Mouse (Mus musculus): ENCODE results near the gene Rgs16. TPM values are rescaled to one million over a fixed set of nuclear protein-coding genes. Genes with fewer than 3 reads are reported as not detected.

The Rgs16 gene
- total and polyA plus RNA-seq, 3 experiments, result not detected

DNA sequence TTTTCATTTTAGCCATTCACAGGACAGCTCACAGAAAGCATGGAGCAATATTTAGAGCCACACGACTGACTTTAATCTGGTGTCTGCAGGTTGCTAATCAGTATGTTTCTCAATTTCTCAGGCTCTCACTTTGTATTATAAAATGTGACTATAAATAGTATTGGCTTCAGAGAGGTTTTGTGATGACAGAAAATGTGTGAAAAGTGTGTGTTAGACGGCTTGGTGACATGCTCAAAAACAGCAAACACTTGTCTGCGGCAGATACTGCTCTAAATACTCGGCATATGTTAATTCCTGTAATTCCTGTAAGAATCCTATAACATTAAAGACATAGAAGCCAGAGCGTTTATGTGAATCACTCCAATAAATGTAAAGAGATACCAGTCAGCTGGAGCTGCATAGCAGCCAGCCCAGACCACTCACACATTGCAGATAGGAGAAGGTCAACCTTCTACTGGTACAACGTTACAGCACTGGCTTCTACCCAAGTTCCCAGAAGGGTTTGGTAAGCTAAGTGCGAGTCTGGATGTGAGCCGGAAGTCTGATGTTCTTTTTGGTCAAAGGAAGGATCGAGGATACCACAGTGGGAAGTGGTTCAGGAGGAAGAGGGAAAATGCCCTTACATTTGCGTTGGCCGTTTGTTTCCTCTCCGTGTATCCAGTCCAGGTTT is 7.8 kb downstream of the Rgs16 start:
- Histone ChIP-seq H3K9ac (ENCODE audit: control insufficient read depth, low read depth, low read length, poor library complexity, severe bottlenecking) (no peak overlapping the region), H3K4me1 (ENCODE audit: control insufficient read depth in 1 of 2, insufficient read depth in 2 of 2, low read length in 2 of 2) (peaks cover 0 to 17% of the 10 kb centered on the region in 2 experiments; a peak in 2 of 4 replicates), H3K79me2 (ENCODE audit: control insufficient read depth, insufficient read depth, low read length, poor library complexity) (no peaks in the 10 kb centered on the region; the same call in 1 of the 2 replicates), H3K9me3 (replicated peaks; ENCODE audit: insufficient read depth, low read length) (no peaks in the 10 kb centered on the region), H3K4me3 (ENCODE audit: control insufficient read depth in 1 of 2, insufficient read depth in 1 of 2, low read depth in 2 of 2, low read length in 2 of 2) (no peak overlapping the region), H3K27ac (ENCODE audit: control insufficient read depth, low read depth, low read length) (no peak overlapping the region), H3K36me3 (ENCODE audit: control insufficient read depth in 1 of 2, insufficient read depth in 2 of 2, low read length in 2 of 2) (peaks cover 0 to 7% of the 10 kb centered on the region in 2 experiments; a peak in 1 of 4 replicates), H3K27me3 (ENCODE audit: control insufficient read depth in 1 of 2, insufficient read depth in 2 of 2, low read length in 2 of 2) (no peaks in the 10 kb centered on the region)
- peak; percentile 9 for DNase-seq (ENCODE audit: low read depth, low spot score)
- TF ChIP-seq SMC3 (IDR thresholded peaks at IDR 0.05; ENCODE audit: low read depth, low read length) (no peak), HCFC1 (IDR thresholded peaks at IDR 0.05; ENCODE audit: low read depth, low read length) (no peak), ETS1 (IDR thresholded peaks at IDR 0.05; ENCODE audit: low read depth, low read length) (no peak), NRF1 (IDR thresholded peaks at IDR 0.05; ENCODE audit: insufficient read depth, low read depth, low read length, poor library complexity, severe bottlenecking) (no peak), UBTF (IDR thresholded peaks at IDR 0.05; ENCODE audit: borderline replicate concordance, insufficient read depth, low read depth, low read length) (no peak), GATA1 (IDR thresholded peaks at IDR 0.05; ENCODE audit: low read depth, low read length) (no peak), MEF2A (IDR thresholded peaks at IDR 0.05; ENCODE audit: extremely low read depth, insufficient replicate concordance, low read depth, low read length, poor library complexity, severe bottlenecking) (no peak), SIN3A (IDR thresholded peaks at IDR 0.05; ENCODE audit: low read length) (no peak), KAT2A (conservative IDR thresholded peaks at IDR 0.05; ENCODE audit: low read depth, low read length) (no peak), ZKSCAN1 (IDR thresholded peaks at IDR 0.05; ENCODE audit: low read depth, low read length) (no peak), E2F4 (IDR thresholded peaks at IDR 0.05; ENCODE audit: borderline replicate concordance, low read depth, low read length) (no peak), ZMIZ1 (IDR thresholded peaks at IDR 0.05; ENCODE audit: low read depth, low read length) (no peak), BHLHE40 (IDR thresholded peaks at IDR 0.05; ENCODE audit: borderline replicate concordance, low read depth, low read length) (no peak), USF2 (IDR thresholded peaks at IDR 0.05; ENCODE audit: borderline replicate concordance in 1 of 2, insufficient read depth in 1 of 2, low read depth in 1 of 2, low read length in 2 of 2) (no peak), NELFE (IDR thresholded peaks at IDR 0.05; ENCODE audit: low read depth, low read length) (no peak), MYB (IDR thresholded peaks at IDR 0.05; ENCODE audit: low read depth, low read length) (no peak), CHD2 (IDR thresholded peaks at IDR 0.05; ENCODE audit: low read length) (no peak), RCOR1 (IDR thresholded peaks at IDR 0.05; ENCODE audit: low read depth, low read length) (no peak), POLR2AphosphoS5 (IDR thresholded peaks at IDR 0.05; ENCODE audit: borderline replicate concordance, low read depth, low read length) (no peak), MAFK (IDR thresholded peaks at IDR 0.05; ENCODE audit: borderline replicate concordance, low read depth, low read length) (no peak)
